Mouse (Mus musculus): ENCODE results near the gene Ppme1.

Gene Ppme1

DNA sequence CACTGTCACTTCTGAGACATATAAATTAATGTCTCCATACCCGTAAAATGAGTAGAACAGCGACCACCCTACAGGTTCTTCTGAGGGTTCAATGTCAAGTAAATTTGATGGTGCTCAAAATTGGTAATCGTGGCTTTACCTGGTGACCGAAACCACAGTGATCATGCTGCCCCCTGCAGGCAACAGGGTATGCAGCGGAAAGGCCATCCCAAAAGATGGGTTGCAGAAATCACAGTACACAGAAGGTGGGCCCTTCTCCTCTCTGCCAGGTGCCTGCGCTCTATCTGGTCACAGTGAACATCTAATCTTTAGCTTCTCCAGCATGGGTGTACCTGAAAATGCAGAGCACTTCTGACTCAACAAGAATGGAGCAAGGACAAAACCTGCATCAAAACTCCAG is 46.6 kb downstream of the Ppme1 start:
- peak; percentile 59 for DNase-seq

DNA sequence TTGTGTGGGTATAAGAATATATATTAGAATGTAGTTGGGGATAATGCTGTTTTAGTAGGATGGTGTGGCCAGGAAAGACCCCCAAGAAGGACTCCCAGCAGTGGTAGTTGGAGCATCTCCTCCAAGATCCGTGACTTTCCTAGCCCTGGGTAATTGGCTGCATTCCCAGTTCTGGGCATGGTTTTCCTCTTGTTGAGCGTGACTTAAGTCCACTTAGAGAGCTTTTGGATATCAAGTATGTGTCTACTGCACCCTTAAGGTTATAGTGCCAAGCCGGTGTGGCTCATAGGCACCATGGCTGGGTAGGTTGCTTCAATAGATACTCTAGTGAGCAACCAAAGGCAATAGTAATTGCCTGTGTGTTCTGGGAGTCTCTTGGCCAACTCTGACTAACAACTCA is 48.4 kb downstream of the Ppme1 start:
- DNase-seq = peak; percentile 70

DNA sequence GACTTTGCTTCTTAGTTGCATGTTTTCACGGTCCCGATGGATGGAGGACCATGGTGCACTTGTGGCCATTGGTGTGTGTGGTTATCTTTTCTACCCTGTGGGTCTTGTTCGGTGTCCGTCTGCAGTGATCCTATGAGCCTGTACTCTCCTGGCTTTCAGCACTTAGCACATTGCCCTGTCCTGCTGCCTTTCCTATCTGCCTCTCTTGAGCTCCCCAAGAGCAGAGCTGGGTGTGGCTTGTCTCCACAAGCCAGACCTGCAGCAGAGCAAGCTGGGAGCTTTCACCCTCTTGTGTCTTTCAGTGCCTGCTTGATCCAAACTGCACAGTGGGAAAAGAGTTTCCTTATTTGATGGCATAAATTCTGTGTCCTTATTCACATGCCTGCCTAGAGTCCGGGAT is 54.6 kb downstream of the Ppme1 start:
- DNase-seq = no peak

DNA sequence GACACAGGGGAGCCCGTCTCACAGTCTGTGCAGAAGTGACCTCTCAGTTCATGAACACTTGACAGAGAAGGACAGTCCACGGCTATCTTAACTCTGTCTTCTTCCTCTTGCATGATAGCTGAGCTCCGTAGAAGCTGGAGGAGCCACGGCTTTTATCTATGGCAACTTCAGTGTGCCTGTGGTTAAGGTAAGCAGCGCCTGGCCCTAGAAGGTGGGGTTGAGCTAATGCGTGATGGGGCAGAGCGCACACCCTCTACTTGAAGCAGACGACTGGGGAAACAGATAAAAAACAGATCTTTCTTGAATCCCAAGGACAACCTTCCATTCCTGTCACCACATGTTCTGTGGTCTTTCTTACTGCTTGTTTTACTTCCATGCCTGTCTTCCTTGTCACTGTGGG is 55.2 kb downstream of the Ppme1 start:
- no peak for DNase-seq

DNA sequence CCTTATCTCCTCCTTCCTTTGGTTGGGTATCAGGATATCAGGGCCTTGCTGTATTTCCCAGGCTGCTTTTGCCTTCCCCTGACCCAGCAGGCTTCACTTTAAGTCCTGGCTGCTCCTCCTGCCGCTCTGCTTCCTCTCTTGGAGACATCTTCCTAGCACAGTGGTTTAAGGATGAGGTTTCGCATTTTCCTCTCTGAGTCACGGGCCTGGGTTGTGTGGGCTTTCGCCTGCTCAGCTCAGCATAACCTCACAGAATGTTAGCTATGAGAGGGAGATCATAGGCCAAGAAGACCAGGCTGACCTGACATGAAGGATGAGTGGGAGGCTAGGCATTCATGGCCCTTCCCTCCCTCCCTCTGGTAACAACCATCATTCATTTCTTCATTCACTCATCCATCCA is 59.4 kb downstream of the Ppme1 start:
- DNase-seq = no peak

DNA sequence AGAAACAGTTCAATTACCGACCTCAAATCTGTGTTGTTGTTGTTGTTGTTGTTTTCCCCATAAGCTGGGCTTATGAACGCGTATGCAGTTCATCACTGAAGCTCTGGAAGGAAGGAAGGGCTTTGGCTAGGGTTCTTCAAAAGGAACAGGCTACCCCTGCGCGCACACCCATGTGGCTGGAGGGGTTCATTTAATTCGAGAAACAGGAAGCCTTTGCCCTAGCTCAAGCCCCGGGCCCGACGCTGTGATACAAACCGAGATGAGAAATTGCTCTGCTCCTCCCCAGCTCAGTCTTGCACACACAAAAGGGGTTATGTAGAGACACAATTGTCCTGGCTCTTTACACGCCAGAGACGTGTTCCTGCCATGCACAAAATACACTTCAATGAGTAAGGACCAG is 61.8 kb downstream of the Ppme1 start:
- no peak for DNase-seq

DNA sequence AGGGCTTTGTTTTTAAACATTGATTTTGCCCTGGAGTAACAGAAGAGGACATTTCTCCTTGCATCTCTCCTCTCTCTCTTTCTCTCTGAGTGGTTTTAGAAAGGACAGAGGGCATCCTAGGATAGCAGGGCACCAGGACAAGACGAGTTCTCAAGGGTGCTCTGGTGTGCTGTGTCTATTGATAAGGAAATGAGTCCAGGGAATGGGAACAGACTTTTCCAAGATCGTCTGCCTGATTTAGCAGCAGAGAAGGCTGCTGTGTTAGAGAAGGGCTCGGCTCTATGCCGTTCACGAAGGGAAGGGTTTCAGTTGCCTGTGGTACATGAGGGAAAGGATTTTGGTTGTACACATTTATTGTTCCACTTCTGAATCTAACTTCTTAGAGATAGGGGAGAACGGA is 62.4 kb downstream of the Ppme1 start:
- no peak for DNase-seq

DNA sequence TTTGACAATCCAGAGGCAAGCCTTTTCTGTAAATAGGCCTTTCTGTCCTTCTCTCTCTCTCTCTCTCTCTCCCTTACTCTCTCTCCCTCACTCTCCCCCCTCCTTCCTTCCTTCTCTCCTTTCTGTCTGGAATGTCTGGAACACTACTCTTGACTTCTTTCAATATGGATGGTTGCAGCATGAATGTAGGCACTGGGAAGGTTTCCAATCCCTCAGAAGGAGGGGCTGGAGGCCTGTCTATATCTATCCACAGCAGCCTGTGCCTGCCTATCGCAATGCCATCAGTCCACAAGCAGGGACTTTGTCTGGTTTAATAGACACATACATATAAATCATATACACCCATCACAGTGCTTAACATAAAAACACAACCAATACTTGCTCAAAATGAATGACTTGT is 62.9 kb downstream of the Ppme1 start:
- no peak for DNase-seq

DNA sequence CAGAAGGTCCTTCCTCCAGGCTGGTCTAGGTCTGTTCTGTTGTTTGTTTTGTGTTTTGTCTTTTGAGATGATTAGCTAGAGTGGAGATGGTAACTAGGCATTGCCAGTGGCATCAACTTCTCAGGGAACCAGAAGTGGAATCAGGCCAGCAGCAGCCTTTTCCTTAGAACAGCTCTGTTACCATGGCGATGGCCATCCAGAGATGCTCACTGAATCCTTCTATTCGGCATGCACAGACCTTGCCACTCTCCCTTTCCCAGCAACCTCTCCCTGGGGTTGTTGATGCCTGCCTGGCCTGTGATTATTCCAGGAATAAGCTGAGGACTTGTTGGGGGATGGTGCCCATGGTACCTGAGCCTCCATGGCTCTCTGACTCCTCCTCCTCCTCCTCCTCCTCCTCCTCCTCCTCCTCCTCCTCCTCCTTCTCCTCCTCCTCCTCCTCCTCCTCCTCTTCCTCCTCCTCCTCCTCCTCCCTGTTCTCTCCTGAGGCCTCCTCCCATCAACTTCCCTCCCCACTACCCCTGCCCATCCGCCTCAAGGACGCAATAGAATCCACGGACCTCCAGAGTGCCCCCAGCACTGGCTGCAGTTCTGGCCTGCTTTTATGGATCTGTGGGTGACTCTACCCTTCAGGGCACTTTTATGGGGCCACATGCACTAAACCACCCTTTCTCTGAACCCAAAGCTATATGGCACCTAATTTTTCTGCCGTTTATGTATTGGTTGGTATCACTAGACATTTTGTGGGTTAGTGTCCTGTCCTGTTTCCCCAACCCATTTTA is 64.0 kb downstream of the Ppme1 start:
- no peak for DNase-seq

DNA sequence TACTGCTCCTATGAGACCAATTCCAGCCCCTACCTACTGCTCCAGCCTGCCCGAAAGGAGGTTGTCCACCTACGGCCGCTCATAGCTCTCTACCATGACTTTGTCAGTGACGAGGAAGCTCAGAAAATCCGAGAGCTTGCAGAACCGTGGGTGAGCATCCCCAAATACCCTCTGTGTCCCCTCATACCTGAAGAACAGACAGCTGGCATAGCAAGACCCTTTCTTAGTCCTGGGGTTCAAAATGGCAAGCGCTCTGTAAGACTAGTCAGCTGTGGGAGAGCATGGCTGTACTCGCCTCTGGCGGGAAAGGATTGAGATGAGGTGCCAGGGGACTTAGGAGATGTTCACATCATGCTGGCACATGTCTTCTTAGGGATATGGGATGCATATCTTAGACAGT is 66.2 kb downstream of the Ppme1 start:
- no peak for DNase-seq

DNA sequence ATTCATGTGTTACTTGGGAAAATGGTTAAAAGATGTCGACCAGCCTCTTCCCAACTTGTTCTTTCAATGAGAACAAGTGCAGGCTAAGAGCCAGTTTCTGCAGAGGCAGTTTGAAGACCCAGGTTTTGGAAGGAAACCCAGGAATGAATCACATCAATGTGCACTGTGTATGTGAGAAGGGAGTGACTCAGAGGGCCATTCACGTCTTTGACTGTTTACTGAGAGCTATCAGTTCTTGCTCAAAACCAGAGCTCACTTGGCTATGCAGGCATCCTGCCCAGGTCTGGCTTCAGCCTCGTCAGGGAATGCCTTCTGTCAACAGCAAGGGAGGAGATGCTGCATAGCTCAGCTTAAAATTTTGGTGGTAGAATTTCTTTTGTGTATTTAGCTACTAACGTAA is 69.8 kb downstream of the Ppme1 start:
- DNase-seq = peak; percentile 53

DNA sequence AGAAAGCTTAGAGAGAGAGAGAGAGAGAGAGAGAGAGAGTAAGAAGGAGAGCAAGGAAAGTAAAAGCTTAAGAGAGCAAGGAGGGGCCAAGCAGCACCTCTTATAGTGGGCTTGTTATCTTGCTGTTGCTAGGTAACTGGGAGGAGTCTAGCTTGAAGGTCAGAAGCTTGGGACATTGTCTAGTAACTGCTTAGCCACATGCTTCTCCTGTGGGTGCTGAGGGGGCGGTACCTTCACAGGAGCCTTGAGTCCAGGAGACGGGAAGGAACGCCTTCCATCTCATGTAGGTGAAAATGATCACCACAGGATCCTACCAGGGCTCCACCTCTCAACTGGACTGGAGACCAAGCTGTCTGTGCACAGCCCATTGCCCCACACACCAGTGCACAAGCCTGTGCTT is 70.7 kb downstream of the Ppme1 start:
- no peak for DNase-seq

DNA sequence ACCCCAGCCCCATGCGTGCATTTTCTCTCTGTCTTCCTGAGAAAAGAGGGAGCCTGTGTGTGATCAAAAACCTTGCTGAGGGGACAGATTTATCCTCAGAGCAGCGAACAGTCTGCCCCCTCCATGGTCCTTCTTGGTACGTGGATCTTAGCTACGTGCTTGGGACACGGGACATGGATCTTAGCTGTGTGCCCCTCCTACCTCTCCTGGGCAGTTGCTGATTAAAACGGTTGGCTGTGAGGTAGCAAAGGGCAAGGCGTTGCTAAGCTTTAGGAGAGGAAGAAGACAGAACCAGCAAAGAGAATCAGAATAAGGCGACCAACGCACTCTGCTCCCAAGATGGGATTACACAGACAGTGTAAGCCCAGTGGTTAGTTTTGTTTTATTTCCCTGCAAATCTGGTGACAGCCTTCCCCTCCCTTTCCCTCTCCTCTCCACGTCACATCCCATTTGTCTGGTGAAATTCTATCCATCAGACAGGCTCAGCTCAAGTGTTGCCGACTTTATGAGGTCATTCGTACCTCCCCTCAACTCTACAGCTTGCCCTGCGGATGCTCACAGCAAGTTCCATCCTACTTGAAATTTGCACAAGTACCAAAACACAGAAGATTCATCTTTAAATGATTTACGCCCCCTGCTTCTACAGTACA is 73.1 kb downstream of the Ppme1 start:
- DNase-seq = no peak

DNA sequence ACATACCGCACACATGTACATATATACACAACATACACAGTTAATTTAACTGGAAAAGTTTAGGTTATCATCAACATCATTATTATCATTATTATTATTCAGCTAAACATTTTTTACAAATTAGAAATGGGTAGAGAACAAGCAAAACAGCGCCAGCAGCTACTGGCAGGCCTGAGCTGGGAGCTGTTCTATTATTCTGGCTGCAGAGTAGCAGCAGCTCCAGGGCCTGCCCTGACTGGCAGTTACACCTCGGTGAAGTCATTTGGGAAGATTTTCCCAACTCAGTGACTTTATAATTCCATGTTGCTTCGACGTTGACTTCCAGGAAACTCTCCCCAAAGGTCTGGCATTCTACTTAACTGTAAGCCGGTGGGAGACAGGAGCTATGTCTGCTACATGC is 75.4 kb downstream of the Ppme1 start:
- no peak for DNase-seq

DNA sequence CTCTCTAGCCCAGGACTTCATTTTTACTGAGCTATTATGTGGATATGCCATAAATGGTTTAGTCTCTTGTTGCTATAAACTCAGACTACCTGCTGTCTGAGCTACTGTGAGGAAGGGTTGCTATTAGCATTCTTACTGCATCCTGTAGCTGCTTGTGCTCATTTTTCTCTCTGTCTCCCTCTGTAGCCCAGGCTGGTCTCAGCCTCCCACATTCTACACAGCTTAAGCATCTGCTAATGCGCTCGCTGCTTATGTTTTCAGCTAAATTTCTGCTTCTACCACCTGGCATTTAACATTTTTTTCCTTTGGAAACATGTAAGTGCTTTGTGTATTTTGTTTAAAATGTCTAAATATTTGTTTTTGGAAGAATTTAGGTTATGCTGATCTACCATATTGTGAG is 76.4 kb downstream of the Ppme1 start:
- no peak for DNase-seq

DNA sequence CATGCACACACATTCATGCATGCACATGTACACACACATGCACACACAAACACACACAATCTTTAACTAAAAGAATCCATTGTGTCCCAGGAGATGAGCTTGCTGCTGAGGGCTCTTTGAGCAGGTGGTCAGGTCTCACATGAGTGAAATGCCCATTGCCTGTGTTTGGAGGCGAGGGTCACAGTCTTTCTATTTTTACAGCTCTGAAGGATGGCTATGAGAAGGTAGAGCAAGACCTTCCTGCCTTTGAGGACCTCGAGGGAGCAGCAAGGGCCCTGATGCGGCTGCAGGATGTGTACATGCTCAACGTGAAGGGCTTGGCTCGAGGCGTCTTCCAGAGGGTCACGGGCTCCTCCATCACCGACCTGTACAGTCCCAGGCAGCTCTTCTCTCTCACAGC is 78.6 kb downstream of the Ppme1 start:
- DNase-seq = no peak

DNA sequence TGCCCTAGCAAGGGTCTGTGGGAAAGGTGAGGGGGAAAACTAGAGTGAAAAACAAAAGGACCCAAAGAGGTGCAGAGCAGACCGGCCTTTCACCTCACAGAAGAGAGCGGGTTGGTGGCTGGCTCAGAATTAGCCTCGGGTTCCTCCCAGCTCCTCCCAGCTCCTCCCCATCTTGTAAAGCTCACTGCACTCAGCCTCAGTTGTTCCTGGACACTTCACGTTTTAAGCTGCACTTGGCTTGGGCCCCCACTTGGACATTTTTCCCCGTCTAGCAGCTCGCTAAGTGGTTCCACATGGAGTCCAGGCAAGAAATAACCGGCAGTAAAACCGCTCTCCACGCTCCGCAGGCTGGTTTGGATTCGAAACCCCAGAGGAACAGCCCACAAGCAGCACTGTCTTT is 83.5 kb downstream of the Ppme1 start:
- peak; percentile 54 for DNase-seq

DNA sequence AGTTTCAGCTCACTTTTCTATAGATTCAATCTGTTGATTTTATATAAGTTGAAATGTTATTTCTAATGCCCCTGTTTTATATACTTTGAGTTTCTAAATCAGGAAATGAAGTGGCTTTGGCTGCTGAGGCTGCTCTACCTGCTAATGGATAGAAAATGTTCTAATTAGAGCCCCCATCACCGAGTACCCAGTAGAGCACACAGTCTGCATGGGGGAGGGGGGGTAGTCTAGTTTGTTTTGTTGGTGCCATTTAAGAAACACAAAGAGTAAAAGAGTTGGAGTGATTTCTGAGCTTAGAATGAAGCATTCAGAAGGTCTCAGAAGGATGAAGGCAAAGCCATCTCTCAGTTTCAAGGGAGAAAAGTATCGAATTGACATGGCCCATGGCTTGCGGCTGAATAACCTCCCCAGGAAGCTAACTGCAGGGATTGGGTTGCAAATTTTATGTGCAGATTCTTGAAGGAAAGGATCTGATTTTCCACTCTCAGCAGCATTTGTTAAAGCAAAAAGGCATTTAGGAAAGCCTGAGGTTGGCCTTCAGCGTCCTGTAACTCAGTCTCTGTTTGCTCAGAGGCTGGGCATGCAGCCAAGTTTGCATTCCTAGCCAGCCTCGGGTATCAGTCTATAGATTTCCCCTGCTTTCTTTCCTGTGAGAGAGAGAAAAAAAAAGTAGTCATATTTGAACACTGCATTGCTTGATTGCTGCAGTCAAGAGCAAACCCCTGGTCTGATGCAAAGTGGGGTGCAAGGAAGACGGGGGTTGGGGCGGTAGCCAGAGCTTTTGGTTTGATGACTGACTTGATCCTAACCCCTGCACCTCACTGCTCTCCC is 84.1 kb downstream of the Ppme1 start:
- DNase-seq = peak; percentile 69

DNA sequence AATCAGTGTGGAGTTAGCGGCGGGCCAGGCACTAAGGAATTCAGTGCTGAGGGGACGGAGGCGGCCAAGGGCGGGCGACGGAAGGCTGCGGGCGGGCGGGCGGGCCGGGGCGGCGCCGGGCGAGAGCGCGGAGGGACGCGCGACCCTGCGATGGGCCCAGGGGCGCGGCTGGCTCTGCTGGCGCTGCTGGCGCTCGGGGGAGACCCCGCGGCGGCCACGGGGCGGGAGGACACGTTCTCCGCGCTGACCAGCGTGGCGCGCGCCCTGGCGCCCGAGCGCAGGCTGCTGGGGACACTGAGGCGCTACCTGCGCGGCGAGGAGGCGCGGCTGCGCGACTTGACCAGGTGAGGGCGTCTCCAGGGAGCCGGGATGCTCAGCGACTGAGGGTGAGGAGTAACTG is 86.7 kb downstream of the Ppme1 start, which contains the start of gene P4ha3:
P4ha3 (plus strand) TSS at position 138 of the 400 bp plus-strand sequence.
- DNase-seq = no peak

DNA sequence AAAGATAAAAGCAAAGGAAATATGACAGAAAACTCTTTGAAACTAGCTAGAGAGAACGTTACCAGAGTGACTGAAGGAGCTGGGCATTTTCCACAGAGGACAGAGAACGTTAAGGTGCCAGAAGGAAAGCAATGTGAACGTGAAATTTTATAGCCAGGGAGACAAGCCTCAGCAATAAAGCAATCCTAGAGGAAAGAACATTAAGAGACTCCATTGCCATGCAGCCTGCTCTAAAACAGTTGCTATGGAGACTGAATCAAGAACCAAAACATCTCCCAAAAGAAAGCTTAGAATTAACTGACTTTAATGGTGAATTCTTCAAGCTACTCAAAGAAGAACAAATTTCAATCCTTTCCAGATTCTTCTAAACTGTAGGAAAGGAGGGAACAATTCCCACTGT is 88.8 kb downstream of the Ppme1 start:
- no peak for DNase-seq

DNA sequence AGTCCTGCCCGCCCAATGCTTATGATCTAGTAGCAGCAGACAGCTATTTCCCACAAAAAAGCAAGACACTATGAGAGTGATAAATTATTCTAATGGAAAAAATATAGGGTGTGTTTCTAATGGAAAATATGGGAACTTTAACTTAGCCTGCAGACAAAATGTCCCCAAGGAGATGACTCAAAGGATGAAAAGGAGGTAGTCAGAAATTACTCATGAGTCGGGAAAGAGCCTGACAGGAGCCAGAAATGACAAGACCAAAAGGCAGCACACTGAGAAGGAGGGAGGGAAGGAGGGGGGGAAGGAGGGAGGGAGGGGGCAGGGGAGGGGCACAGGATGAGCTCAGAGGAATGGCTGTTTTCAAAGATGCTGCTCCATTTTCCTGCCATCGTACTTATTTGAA is 90.5 kb downstream of the Ppme1 start:
- no peak for DNase-seq

DNA sequence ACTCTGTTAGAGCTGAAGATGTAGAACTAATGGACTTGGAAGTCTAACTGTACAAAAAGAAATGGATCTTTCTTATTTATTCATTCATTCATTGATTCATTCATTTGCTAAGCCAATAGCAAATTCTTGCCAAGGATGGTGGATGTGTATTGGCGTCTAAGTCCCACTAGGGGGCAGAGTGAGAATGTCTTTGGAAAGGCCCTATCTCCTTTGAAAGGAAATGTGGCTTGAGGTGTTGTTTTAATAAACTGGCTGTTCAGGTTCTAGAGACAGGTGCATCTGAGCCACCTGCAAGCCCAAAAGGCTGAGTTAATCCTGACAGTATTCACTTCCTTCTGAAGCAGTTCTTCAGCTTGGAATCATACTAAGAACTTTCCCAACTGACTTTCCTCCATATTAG is 92.3 kb downstream of the Ppme1 start:
- DNase-seq = peak; percentile 65
